Mouse (Mus musculus) E14TG2a.4 (cell line): ENCODE results near the gene Nrbp1.

ENCODE experiments used
- H3K27me3 ChIP-seq: 2 replicates; pipeline ENCODE4 v1.6.1; 2014; ENCODE audit warnings: low read length, control low read depth; ENCODE audit not compliant: insufficient read depth
- H3K36me3 ChIP-seq: 2 replicates; pipeline ENCODE4 v1.6.1; 2014; ENCODE audit warnings: low read length, control low read depth; ENCODE audit not compliant: insufficient read depth
- H3K4me1 ChIP-seq: replicated peaks from 2 replicates; pipeline ENCODE4 v1.6.1; 2014; ENCODE audit warnings: low read depth, low read length, control low read depth
- H3K4me3 ChIP-seq: replicated peaks from 2 replicates; pipeline ENCODE4 v1.5.1; 2014; ENCODE audit warnings: mild to moderate bottlenecking, low read length
- H3K9me3 ChIP-seq: 2 replicates; pipeline ENCODE4 v1.6.1; 2014; ENCODE audit warnings: low read length, control low read depth
- CTCF ChIP-seq: conservative IDR thresholded peaks from 2 replicates; pipeline ENCODE4 v1.5.1; 2014; ENCODE audit warnings: low read length
- NANOG ChIP-seq: IDR thresholded peaks from 2 replicates; pipeline ENCODE4 v1.6.1; 2014; ENCODE audit warnings: borderline replicate concordance, low read length, mixed read lengths
- POU5F1 ChIP-seq: IDR thresholded peaks from 2 replicates; pipeline ENCODE4 v1.6.1; 2014; ENCODE audit warnings: low read length, borderline replicate concordance

Gene Nrbp1

GRCm38 (mm10) chr5:31197072-31197471, 43.6 kb upstream of the Nrbp1 start:
- Histone ChIP-seq H3K36me3 (peaks cover 68% of the 10 kb centered on the region), H3K27me3 (no peaks in the 10 kb centered on the region), H3K4me1 (peaks cover 82% of the 10 kb centered on the region), H3K4me3 (peak overlapping the region; percentile 13; the same call in 1 of the 2 replicates), H3K9me3 (no peaks in the 10 kb centered on the region)
- TF ChIP-seq NANOG (no peak), POU5F1 (no peak), CTCF (no peak)

GRCm38 (mm10) chr5:31198170-31198569, 42.5 kb upstream of the Nrbp1 start:
- Histone ChIP-seq H3K9me3 (no peaks in the 10 kb centered on the region), H3K4me3 (no peak overlapping the region), H3K36me3 (peaks cover 76% of the 10 kb centered on the region), H3K4me1 (peaks cover 86% of the 10 kb centered on the region), H3K27me3 (no peaks in the 10 kb centered on the region)
- TF ChIP-seq POU5F1 (no peak), NANOG (no peak), CTCF (no peak)

GRCm38 (mm10) chr5:31198616-31199320, 41.9 kb upstream of the Nrbp1 start:
- no peaks in the 10 kb centered on the region for H3K27me3 ChIP-seq
- no peaks in the 10 kb centered on the region for H3K9me3 ChIP-seq
- H3K36me3 ChIP-seq, result peaks cover 82% of the 10 kb centered on the region
- TF ChIP-seq POU5F1 (no peak), NANOG (no peak), CTCF (no peak)
- peaks cover 89% of the 10 kb centered on the region for H3K4me1 ChIP-seq
- H3K4me3 ChIP-seq, result 0 out of 2 replicates have a peak overlapping the region, but pooled peaks have one; percentile 90

GRCm38 (mm10) chr5:31199321-31199892, 41.3 kb upstream of the Nrbp1 start:
- Histone ChIP-seq H3K4me1 (peaks cover 85% of the 10 kb centered on the region), H3K36me3 (peaks cover 87% of the 10 kb centered on the region), H3K4me3 (peak overlapping the region; percentile 90), H3K9me3 (no peaks in the 10 kb centered on the region), H3K27me3 (no peaks in the 10 kb centered on the region)
- TF ChIP-seq POU5F1, result no peak
- TF ChIP-seq CTCF, result no peak

GRCm38 (mm10) chr5:31199893-31200292, 40.8 kb upstream of the Nrbp1 start:
- Histone ChIP-seq H3K9me3 (no peaks in the 10 kb centered on the region), H3K36me3 (peaks cover 87% of the 10 kb centered on the region), H3K4me1 (peaks cover 81% of the 10 kb centered on the region), H3K4me3 (peak overlapping the region; percentile 90), H3K27me3 (no peaks in the 10 kb centered on the region)
- TF ChIP-seq NANOG (no peak), POU5F1 (no peak), CTCF (no peak)

- Histone ChIP-seq H3K36me3 (peaks cover 87% of the 10 kb centered on the region), H3K27me3 (no peaks in the 10 kb centered on the region), H3K4me3 (peak overlapping the region; percentile 90), H3K4me1 (peaks cover 79% of the 10 kb centered on the region), H3K9me3 (no peaks in the 10 kb centered on the region)
- TF ChIP-seq POU5F1 (no peak), CTCF (no peak), NANOG (no peak)
Observed at GRCm38 (mm10) chr5:31200327-31200768, 40.3 kb upstream of the Nrbp1 start.

GRCm38 (mm10) chr5:31201042-31201741, 39.5 kb upstream of the Nrbp1 start:
- H3K4me1 ChIP-seq, result peaks cover 72% of the 10 kb centered on the region
- H3K4me3 ChIP-seq, result peak overlapping the region; percentile 90
- H3K9me3 ChIP-seq, result no peaks in the 10 kb centered on the region
- TF ChIP-seq CTCF, result no peak
- TF ChIP-seq NANOG, result no peak
- TF ChIP-seq POU5F1, result no peak
- H3K27me3 ChIP-seq, result no peaks in the 10 kb centered on the region
- H3K36me3 ChIP-seq, result peaks cover 87% of the 10 kb centered on the region
